Mouse (Mus musculus): ENCODE measurements around the gene Ufc1.

DNA sequence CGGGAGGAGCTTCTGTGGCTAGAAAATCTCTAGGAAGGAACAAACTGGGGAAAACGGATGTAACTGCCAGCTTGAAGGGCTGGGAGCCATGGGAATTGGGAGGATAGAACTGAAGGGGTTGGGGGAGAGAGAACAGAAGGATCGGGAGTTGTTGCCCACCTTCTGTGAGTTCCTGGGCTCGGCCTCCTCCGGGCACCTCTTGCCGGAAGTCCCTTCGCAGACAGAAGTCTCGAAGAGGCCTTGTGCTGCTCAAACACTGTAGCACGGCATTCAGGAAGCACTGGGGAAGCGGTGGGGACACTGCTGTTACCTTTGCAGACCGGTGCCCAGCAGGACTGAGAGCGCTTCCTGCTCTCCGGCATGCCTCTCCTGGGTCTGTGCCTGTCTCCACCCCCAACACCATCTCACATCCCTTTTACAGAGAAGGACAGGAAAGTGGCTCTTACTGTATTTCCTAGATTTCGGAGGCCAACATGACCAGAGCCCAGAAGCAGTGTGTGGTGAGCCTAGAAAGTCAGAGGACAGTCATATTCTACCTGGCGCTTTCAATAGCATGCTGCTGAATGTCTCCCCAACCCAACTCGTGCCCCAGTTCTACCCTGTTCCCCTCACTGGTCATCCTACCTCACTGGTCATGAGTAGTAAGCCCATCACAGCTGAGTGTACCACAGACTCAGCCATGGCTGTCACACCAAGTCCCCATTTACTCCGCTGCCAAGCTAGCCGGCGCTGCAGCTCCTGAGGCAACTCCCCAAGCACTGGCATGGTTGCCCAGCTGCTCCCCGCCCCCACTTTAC lies 9.5 kb downstream of the Ufc1 start:
- TF ChIP-seq ZNF384 (IDR thresholded peaks at IDR 0.05; ENCODE audit: low read depth, low read length) (no peak), HCFC1 (IDR thresholded peaks at IDR 0.05; ENCODE audit: borderline replicate concordance, insufficient read depth, low read length) (no peak), MAFK (IDR thresholded peaks at IDR 0.05; ENCODE audit: insufficient read depth, low read depth, low read length) (no peak)

Data from ES-E14 (cell line).